Mouse (Mus musculus) limb, embryonic 10.5 days (tissue): ENCODE measurements at regions not wholly inside any gene's neighbourhood (a gene's known extent, or its start where the extent isn't known, plus 50 kb on each side); places are given as distances from the start of the nearest gene placed in this dataset.
A peak's percentile ranks its signal among the peaks of the same experiment; 100 is the strongest.

Experiments used
- DNase-seq: peaks from one replicate; pipeline ENCODE4 v3.0.0-alpha.2; 2017; ENCODE audit warnings: low spot score
- H3K27ac ChIP-seq: fragments of 300-500 bp; sonication (generic); 2 replicates; pipeline ENCODE4 v1.5.1; 2016; ENCODE audit warnings: mild to moderate bottlenecking
- H3K27me3 ChIP-seq: fragments of 300-500 bp; sonication (generic); 2 replicates; pipeline ENCODE4 v1.6.1; 2016; ENCODE audit warnings: low read depth, mild to moderate bottlenecking; ENCODE audit not compliant: poor library complexity, severe bottlenecking
- H3K36me3 ChIP-seq: fragments of 300-500 bp; sonication (generic); 2 replicates; pipeline ENCODE4 v1.6.1; 2016; ENCODE audit warnings: mild to moderate bottlenecking, moderate library complexity
- H3K4me1 ChIP-seq: fragments of 300-500 bp; sonication (generic); 2 replicates; pipeline ENCODE4 v1.6.1; 2016
- H3K4me3 ChIP-seq: fragments of 300-500 bp; sonication (generic); 2 replicates; pipeline ENCODE4 v1.5.1; 2016; ENCODE audit warnings: mild to moderate bottlenecking, moderate library complexity
- H3K9me3 ChIP-seq: fragments of 300-500 bp; sonication (generic); replicated peaks from 2 replicates; pipeline ENCODE4 v1.6.1; 2016; ENCODE audit warnings: mild to moderate bottlenecking
- WGBS: fragments of 180-500 bp; shearing (Covaris S2); methylation state at CpG from one replicate; pipeline ENCODE4 v1.1.7; 2016; 5-methylcytosine and 5-hydroxymethylcytosine counted together

- Histone ChIP-seq H3K9me3 (no peaks in the 10 kb centered on the region), H3K4me1 (no peaks in the 10 kb centered on the region), H3K27me3 (no peaks in the 10 kb centered on the region), H3K27ac (no peak overlapping the region), H3K4me3 (no peak overlapping the region), H3K36me3 (no peaks in the 10 kb centered on the region)
- no peak for DNase-seq
- WGBS, result 87% methylated on average over 3 of the region's 3 CpGs
These were observed 464.6 kb downstream of the Tm4sf1 start for GRCm38 (mm10) chr3:56837176-56837575.

GRCm38 (mm10) chr3:56830315-56831097 lies 471.3 kb downstream of the Tm4sf1 start:
- no peaks in the 10 kb centered on the region for H3K36me3 ChIP-seq
- no peaks in the 10 kb centered on the region for H3K4me1 ChIP-seq
- H3K27me3 ChIP-seq, result no peaks in the 10 kb centered on the region
- no peak overlapping the region for H3K27ac ChIP-seq
- no peak overlapping the region for H3K4me3 ChIP-seq
- WGBS, result 70% methylated on average over 4 of the region's 4 CpGs
- no peak for DNase-seq
- no peaks in the 10 kb centered on the region for H3K9me3 ChIP-seq

DNA sequence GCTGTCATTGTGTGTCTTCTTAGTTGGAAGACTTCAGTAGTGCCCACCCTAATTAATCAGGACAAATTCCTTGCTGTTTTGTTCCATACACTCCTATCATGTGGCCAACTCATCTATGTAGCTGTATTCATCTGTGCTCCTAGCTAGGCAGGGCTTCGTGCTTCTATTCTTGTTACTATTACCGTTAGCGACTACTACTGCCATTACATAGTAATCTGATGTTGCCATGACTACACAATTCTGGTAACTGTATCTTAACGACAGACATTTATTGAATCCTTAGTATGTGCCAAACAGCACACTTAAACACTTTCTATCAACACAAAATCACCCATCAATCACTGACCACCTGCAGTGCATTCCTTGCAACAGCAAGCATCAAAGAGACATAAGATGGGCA lies 477.6 kb downstream of the Tm4sf1 start:
- no peak for DNase-seq
- no peak overlapping the region for H3K27ac ChIP-seq
- 96% methylated on average over 4 of the region's 4 CpGs for WGBS
- H3K9me3 ChIP-seq, result no peaks in the 10 kb centered on the region
- no peaks in the 10 kb centered on the region for H3K4me1 ChIP-seq
- no peaks in the 10 kb centered on the region for H3K27me3 ChIP-seq
- no peak overlapping the region for H3K4me3 ChIP-seq
- H3K36me3 ChIP-seq, result no peaks in the 10 kb centered on the region

DNA sequence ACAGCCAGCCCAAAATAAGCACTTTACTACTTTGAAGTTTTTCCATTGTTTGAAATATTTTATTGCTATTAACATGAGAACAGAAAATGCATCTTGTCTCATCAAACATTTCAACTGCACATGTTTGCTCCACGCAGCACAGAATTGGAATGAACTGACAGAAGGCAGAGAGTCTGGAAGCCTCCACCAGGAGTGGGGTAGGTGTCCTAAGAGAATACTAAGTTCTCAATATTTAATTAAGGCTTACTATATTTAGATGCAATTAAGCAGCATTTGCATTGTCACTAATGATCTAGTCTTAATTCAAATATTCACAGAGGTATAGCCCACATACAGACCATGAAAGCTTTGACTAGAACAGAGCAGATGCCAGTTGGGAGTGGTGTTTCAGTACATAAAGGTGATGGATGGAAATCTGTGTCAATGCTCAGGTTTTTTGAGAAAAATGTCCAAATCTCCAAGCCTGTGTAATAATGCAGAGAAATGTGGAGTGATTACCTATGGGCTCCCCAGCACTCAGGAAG lies 491.2 kb downstream of the Tm4sf1 start:
- no peak for DNase-seq
- no peak overlapping the region for H3K27ac ChIP-seq
- no peaks in the 10 kb centered on the region for H3K27me3 ChIP-seq
- no peaks in the 10 kb centered on the region for H3K9me3 ChIP-seq
- no peaks in the 10 kb centered on the region for H3K4me1 ChIP-seq
- H3K4me3 ChIP-seq, result no peak overlapping the region
- WGBS, result 88% methylated on average over 1 of the region's 1 CpGs
- H3K36me3 ChIP-seq, result no peaks in the 10 kb centered on the region

DNA sequence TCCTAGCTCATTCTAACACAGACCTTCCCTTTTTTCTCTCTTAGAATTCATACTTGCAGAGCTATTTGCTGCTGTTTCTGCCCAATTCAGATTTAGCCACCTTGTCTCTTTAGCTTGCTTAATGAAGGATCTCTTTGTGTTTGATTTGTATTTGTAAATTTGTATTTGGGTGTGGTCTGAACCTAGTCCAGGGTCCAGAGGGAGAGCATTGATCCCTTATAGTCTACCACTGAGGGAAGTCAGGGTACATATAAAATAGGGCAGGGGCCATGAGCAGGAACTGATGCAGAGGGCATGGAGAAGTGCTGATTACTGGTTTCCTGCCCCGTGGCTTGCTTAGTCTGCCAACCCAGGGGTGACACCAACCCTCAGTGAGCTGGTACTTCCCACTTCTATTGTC lies 508.7 kb downstream of the Tm4sf1 start:
- 35% methylated on average over 1 of the region's 1 CpGs for WGBS
- H3K4me3 ChIP-seq, result no peak overlapping the region
- no peak for DNase-seq

GRCm38 (mm10) chr3:56789155-56789554 lies 512.6 kb downstream of the Tm4sf1 start:
- 52% methylated on average over 3 of the region's 3 CpGs for WGBS

More for the DNA sequence above, 508.7 kb downstream of the Tm4sf1 start:
- H3K4me1 ChIP-seq, result no peaks in the 10 kb centered on the region
- H3K9me3 ChIP-seq, result no peaks in the 10 kb centered on the region
- no peaks in the 10 kb centered on the region for H3K36me3 ChIP-seq
- H3K27ac ChIP-seq, result no peak overlapping the region
- H3K27me3 ChIP-seq, result no peaks in the 10 kb centered on the region

GRCm38 (mm10) chr3:56773920-56774319 lies 527.9 kb downstream of the Tm4sf1 start:
- Histone ChIP-seq H3K27ac (no peak overlapping the region), H3K4me3 (no peak overlapping the region), H3K4me1 (0 out of 2 replicates have a peak, but pooled peaks cover 5% of the 10 kb centered on the region), H3K36me3 (no peaks in the 10 kb centered on the region), H3K9me3 (no peaks in the 10 kb centered on the region), H3K27me3 (no peaks in the 10 kb centered on the region)
- no peak for DNase-seq
- 94% methylated on average over 5 of the region's 5 CpGs for WGBS

More at GRCm38 (mm10) chr3:56789155-56789554, 512.6 kb downstream of the Tm4sf1 start:
- DNase-seq, result peak; percentile 71
- no peak overlapping the region for H3K27ac ChIP-seq
- H3K36me3 ChIP-seq, result no peaks in the 10 kb centered on the region
- no peaks in the 10 kb centered on the region for H3K4me1 ChIP-seq
- H3K27me3 ChIP-seq, result no peaks in the 10 kb centered on the region
- no peak overlapping the region for H3K4me3 ChIP-seq
- no peaks in the 10 kb centered on the region for H3K9me3 ChIP-seq

GRCm38 (mm10) chr3:56770225-56770624 lies 531.6 kb downstream of the Tm4sf1 start:
- no peaks in the 10 kb centered on the region for H3K9me3 ChIP-seq
- no peaks in the 10 kb centered on the region for H3K36me3 ChIP-seq
- H3K4me3 ChIP-seq, result no peak overlapping the region
- 0 out of 2 replicates have a peak, but pooled peaks cover 5% of the 10 kb centered on the region for H3K4me1 ChIP-seq
- no peak for DNase-seq
- H3K27ac ChIP-seq, result no peak overlapping the region
- WGBS, result 38% methylated on average over 2 of the region's 2 CpGs
- H3K27me3 ChIP-seq, result no peaks in the 10 kb centered on the region

DNA sequence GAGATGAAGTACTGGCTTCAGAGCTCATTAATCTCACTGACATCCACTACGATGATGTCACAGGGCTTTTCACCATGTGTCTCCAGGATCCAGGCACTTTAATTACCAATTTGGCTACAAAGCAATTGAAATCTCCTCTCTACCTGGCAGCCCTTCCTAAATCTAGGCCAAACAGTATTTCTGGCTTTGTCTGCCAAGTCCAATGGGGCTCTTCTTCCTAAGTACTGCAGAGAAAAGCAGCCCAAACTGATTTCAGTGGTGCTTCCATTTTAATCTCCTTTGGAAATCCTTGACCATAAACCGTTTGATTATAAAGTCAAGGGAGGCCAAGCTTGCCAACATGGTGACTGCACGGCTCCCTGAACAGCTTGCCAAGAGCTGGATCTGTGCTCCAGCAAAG lies 534.7 kb downstream of the Tm4sf1 start:
- no peaks in the 10 kb centered on the region for H3K9me3 ChIP-seq
- 0 out of 2 replicates have a peak, but pooled peaks cover 5% of the 10 kb centered on the region for H3K4me1 ChIP-seq
- no peaks in the 10 kb centered on the region for H3K27me3 ChIP-seq
- H3K27ac ChIP-seq, result no peak overlapping the region
- no peak for DNase-seq
- H3K4me3 ChIP-seq, result no peak overlapping the region
- H3K36me3 ChIP-seq, result no peaks in the 10 kb centered on the region
- 84% methylated on average over 3 of the region's 3 CpGs for WGBS

DNA sequence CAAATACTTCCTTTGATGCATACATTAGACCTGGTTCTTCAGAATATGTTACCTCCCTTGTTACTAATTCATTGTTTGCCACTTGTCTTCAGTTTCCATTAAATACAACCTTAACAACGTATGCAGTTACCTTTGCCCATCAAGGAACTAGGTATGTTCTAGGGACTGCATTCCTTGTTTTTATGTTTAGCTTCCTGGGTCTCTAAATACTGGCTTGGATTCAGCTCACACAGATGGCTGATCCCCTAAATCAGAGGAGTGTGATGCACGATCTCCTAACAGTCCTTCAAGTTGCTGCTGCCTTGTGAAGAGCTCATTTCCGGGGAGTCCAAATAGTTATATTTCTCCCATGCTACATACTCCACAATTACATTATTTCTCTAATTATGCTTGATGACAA lies 537.5 kb downstream of the Tm4sf1 start:
- Histone ChIP-seq H3K27ac (no peak overlapping the region), H3K9me3 (no peaks in the 10 kb centered on the region), H3K4me1 (no peaks in the 10 kb centered on the region), H3K4me3 (no peak overlapping the region), H3K27me3 (no peaks in the 10 kb centered on the region), H3K36me3 (no peaks in the 10 kb centered on the region)
- no peak for DNase-seq
- 92% methylated on average over 3 of the region's 3 CpGs for WGBS

- Histone ChIP-seq H3K9me3 (no peaks in the 10 kb centered on the region), H3K27me3 (no peaks in the 10 kb centered on the region), H3K4me3 (no peak overlapping the region), H3K4me1 (no peaks in the 10 kb centered on the region), H3K27ac (no peak overlapping the region), H3K36me3 (no peaks in the 10 kb centered on the region)
- DNase-seq, result no peak
- 87% methylated on average over 6 of the region's 6 CpGs for WGBS
These were observed 537.9 kb downstream of the Tm4sf1 start for GRCm38 (mm10) chr3:56763896-56764295.

DNA sequence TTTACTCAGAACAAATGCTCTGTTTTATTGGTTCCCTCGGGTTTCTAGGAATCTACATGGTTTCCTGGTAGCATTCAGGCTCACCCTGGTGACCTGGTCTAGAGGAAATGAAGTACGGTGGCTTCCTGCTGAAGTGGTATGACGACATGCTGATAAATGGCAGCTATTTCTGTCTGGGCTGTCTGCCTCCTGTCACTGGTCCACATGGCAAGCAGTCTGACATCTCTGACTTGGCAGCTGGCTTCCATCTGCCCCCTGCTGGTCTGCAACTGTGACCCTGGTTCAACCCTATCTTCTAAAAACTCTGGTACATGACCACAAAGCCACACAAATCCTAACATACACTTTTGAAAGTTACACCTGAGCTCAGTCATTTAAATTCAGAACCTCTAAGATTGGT lies 548.1 kb downstream of the Tm4sf1 start:
- no peaks in the 10 kb centered on the region for H3K27me3 ChIP-seq
- DNase-seq, result peak; percentile 79
- H3K4me3 ChIP-seq, result no peak overlapping the region
- H3K9me3 ChIP-seq, result no peaks in the 10 kb centered on the region
- 3% methylated on average over 3 of the region's 3 CpGs for WGBS
- H3K36me3 ChIP-seq, result no peaks in the 10 kb centered on the region
- no peak overlapping the region; the same call in 1 of the 2 replicates for H3K27ac ChIP-seq
- peaks cover 20% of the 10 kb centered on the region for H3K4me1 ChIP-seq

GRCm38 (mm10) chr3:56751926-56752325 lies 549.9 kb downstream of the Tm4sf1 start:
- DNase-seq, result no peak
- Histone ChIP-seq H3K4me3 (no peak overlapping the region), H3K27ac (no peak overlapping the region), H3K9me3 (no peaks in the 10 kb centered on the region), H3K27me3 (no peaks in the 10 kb centered on the region), H3K4me1 (peaks cover 20% of the 10 kb centered on the region), H3K36me3 (no peaks in the 10 kb centered on the region)
- WGBS, result 92% methylated on average over 1 of the region's 1 CpGs
